Mouse (Mus musculus) adrenal gland, postnatal 4 days (tissue): ENCODE results near the gene Fam20c. TPM values are rescaled to one million over a fixed set of nuclear protein-coding genes. Genes with fewer than 3 reads are reported as not detected.

ENCODE experiments used
- total RNA-seq, 2 experiments: library from RNA; stranded (reverse); gene quantifications; 2 replicates each; pipeline ENCODE4 v1.2.3; 2021

Gene Fam20c
- total RNA-seq, 2 experiments from 2014 or later = 22.5 to 26.1 TPM

Other genes starting within 250 kb of the Fam20c start
- gene 1700123K08Rik, start 189.8 kb upstream of the Fam20c start, total RNA-seq = not detected
- 10 to 100 TPM; 29.3 to 34.0 TPM for gene Zfp68, start 134.8 kb upstream of the Fam20c start, total RNA-seq
- gene A430033K04Rik, start 131.7 kb upstream of the Fam20c start, total RNA-seq = 10 to 100 TPM; 11.2 to 11.7 TPM
- gene Gm5294, start 65.6 kb downstream of the Fam20c start, total RNA-seq = not detected
- 10 to 100 TPM; 30.4 to 33.9 TPM for gene Pdgfa, start 242.9 kb downstream of the Fam20c start, total RNA-seq